Mouse (Mus musculus): ENCODE results near the gene Capn6.

Capn6 gene

GRCm38 (mm10) chrX:143827212-143827611, at the start of gene Capn6:
Capn6 (minus strand) TSS chrX:143827414.
- DNase-seq, result no peak

- DNase-seq, result no peak
Observed at GRCm38 (mm10) chrX:143867129-143867664, 40.0 kb upstream of the Capn6 start.

GRCm38 (mm10) chrX:143851351-143851750, 24.1 kb upstream of the Capn6 start:
- DNase-seq, result no peak

- no peak for DNase-seq
Observed at GRCm38 (mm10) chrX:143849969-143850368, 22.8 kb upstream of the Capn6 start.

GRCm38 (mm10) chrX:143846637-143847036, 19.4 kb upstream of the Capn6 start:
- no peak for DNase-seq

GRCm38 (mm10) chrX:143826521-143826920, 693 bp downstream of the Capn6 start:
- DNase-seq, result no peak

- DNase-seq, result no peak
Observed at GRCm38 (mm10) chrX:143818961-143819360, 8.3 kb downstream of the Capn6 start.

- DNase-seq, result no peak
Observed at GRCm38 (mm10) chrX:143815948-143816347, 11.3 kb downstream of the Capn6 start.

GRCm38 (mm10) chrX:143762556-143762955, 64.7 kb downstream of the Capn6 start:
- DNase-seq, result no peak
